Mouse (Mus musculus) forebrain, embryonic 13.5 days (tissue): ENCODE results near the gene Hist1h2an. TPM values are rescaled to one million over a fixed set of nuclear protein-coding genes. Genes with fewer than 3 reads are reported as not detected.
"Not testable (repeated sequence)": the region's sequence is repeated elsewhere in the genome, so short reads cannot be mapped to it uniquely, and the experiment has no call there.

Source experiments
- ATAC-seq: fragments of 200-750 bp; cut with Nextera tagmentation; 2 replicates; pipeline ENCODE4 v1.8.0; 2017
- H3K27ac ChIP-seq: fragments of 300-500 bp; sonication (generic); 2 replicates; pipeline ENCODE4 v1.5.1; 2015; ENCODE audit warnings: inconsistent platforms, mild to moderate bottlenecking, moderate library complexity
- H3K27me3 ChIP-seq: fragments of 300-500 bp; sonication (generic); 2 replicates; pipeline ENCODE4 v1.6.1; 2015; ENCODE audit warnings: mild to moderate bottlenecking, inconsistent platforms
- H3K36me3 ChIP-seq: fragments of 300-500 bp; sonication (generic); 2 replicates; pipeline ENCODE4 v1.6.1; 2015; ENCODE audit warnings: mild to moderate bottlenecking, inconsistent platforms; ENCODE audit not compliant: poor library complexity, severe bottlenecking
- H3K4me1 ChIP-seq: fragments of 300-500 bp; sonication (generic); 2 replicates; pipeline ENCODE4 v1.6.1; 2015; ENCODE audit warnings: inconsistent platforms
- H3K4me2 ChIP-seq: fragments of 300-500 bp; sonication (generic); 2 replicates; pipeline ENCODE4 v1.6.1; 2015; ENCODE audit warnings: inconsistent platforms, mild to moderate bottlenecking, moderate library complexity
- H3K4me3 ChIP-seq: fragments of 300-500 bp; sonication (generic); 2 replicates; pipeline ENCODE4 v1.5.1; 2015; ENCODE audit warnings: mild to moderate bottlenecking, inconsistent platforms
- H3K9ac ChIP-seq: fragments of 300-500 bp; sonication (generic); 2 replicates; pipeline ENCODE4 v1.6.1; 2015; ENCODE audit warnings: mild to moderate bottlenecking, inconsistent platforms
- H3K9me3 ChIP-seq: fragments of 300-500 bp; sonication (generic); replicated peaks from 2 replicates; pipeline ENCODE4 v1.6.1; 2016; ENCODE audit warnings: inconsistent platforms
- WGBS: fragments of 180-500 bp; shearing (Covaris S2); methylation state at CpG from one replicate; pipeline ENCODE4 v1.1.7; 2015; 5-methylcytosine and 5-hydroxymethylcytosine counted together
- polyA plus RNA-seq: library from polyadenylated mRNA; unstranded; fragments of >200 nt; fragmentation: Nextera tagmentation; extraction: Ambion mirVana; gene quantifications from 2 replicates; pipeline ENCODE4 v1.2.1, GENCODE M21; 2015

The Hist1h2an gene
- polyA plus RNA-seq, 1 experiment from 2014 or later: 12.8 TPM

DNA sequence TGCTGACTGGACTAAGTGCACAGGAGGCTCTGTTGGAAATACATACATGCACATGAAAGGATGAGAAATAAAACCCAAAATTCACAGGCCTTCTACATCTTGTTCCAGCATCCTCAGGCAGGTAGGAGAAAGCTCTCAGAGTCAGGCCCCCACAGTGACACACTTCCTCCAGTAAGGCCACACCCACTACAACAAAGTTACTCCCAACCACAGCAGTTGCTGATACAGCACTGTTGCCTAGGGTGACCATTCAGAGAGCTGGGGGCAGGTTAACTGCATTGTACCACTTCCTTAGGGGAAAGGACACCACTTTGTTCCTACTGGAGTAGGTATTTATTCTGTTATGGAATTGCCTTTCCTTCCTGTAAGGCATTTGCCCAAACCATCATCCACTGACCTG lies 10.1 kb upstream of the Hist1h2an start:
- not testable (repeated sequence) for H3K4me2 ChIP-seq, H3K27me3 ChIP-seq, H3K27ac ChIP-seq, H3K9ac ChIP-seq, H3K9me3 ChIP-seq, H3K4me3 ChIP-seq, H3K36me3 ChIP-seq, ATAC-seq, H3K4me1 ChIP-seq

DNA sequence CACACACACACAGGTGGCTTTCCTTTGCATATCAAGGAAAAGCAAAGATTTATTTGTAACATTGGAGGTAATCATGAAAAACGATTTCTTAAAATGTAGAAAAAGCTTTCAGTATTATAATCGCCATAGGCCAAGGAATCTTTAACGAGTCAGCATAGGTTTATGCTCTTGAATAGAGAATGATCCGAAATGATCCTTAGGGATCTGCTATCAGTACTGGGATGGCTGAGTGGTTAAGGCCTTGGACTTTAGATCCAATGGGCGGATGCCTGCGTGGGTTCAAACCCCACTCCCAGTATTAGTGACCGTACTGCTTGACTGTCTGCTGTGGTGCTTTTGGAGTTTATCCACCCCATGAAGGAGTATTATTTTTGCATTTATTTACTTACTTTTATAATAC lies 8.6 kb upstream of the Hist1h2an start:
- Histone ChIP-seq H3K27ac (no peak overlapping the region), H3K27me3 (no peaks in the 10 kb centered on the region), H3K36me3 (no peaks in the 10 kb centered on the region), H3K4me3 (no peak overlapping the region), H3K4me2 (no peak overlapping the region), H3K9ac (no peak overlapping the region), H3K9me3 (no peaks in the 10 kb centered on the region), H3K4me1 (peaks cover 5% of the 10 kb centered on the region)
- ATAC-seq: no peak
- WGBS: 91% methylated on average over 7 of the region's 7 CpGs

DNA sequence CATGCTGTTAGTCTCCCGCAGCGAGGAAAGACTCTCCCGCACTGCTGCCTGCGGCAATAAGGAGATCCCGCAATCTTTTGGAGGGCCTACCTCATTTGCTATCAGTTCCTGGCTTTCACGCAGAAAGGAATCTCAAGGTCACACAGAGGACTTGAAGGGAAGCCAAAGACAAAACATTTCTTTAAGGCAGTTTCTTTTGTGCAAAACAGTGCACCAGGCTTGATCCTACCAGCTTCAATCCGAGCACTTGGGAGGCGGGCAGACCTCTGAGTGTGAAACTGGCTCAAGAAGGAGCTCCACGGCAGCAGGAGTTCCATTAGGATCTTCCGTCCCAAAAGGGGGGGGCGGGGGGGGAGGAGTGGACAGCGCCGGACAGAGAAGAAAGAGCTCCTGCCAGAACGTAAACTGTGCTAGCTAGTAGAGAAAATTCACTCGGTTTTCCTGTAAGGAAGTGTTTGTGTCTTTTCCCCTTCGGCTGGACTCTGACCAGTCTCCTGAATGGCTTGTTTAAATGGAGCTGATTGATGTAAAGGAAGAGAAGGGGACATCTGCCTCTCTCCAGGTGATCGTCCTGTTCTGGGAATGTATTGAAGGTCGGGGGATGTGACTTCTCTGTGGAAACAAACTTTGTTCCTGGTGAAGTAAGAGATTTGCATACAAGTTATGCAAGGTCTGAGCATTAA lies 3.7 kb upstream of the Hist1h2an start:
- ATAC-seq: no peak
- Histone ChIP-seq H3K9ac (peak overlapping the region; percentile 50), H3K27me3 (no peaks in the 10 kb centered on the region), H3K36me3 (no peaks in the 10 kb centered on the region), H3K4me1 (peaks cover 29% of the 10 kb centered on the region), H3K4me3 (no peak overlapping the region), H3K27ac (0 out of 2 replicates have a peak overlapping the region, but pooled peaks have one; percentile 10), H3K4me2 (peak overlapping the region; percentile 43), H3K9me3 (no peaks in the 10 kb centered on the region)
- 6% methylated on average over 17 of the region's 18 CpGs for WGBS

GRCm38 (mm10) chr13:21789925-21790324 lies 2.9 kb upstream of the Hist1h2an start:
- 69% methylated on average over 6 of the region's 6 CpGs for WGBS
- Histone ChIP-seq H3K4me3 (no peak overlapping the region), H3K4me1 (peaks cover 33% of the 10 kb centered on the region), H3K36me3 (no peaks in the 10 kb centered on the region), H3K27ac (no peak overlapping the region), H3K9me3 (no peaks in the 10 kb centered on the region), H3K4me2 (no peak overlapping the region), H3K27me3 (no peaks in the 10 kb centered on the region), H3K9ac (no peak overlapping the region)
- ATAC-seq: no peak

- peak overlapping the region; percentile 62 for H3K4me2 ChIP-seq
- peak; percentile 6; the same call in 1 of the 2 replicates for ATAC-seq
- 7% methylated on average over 17 of the region's 21 CpGs for WGBS
Measured at GRCm38 (mm10) chr13:21787760-21788593, 959 bp upstream of the Hist1h2an start.

DNA sequence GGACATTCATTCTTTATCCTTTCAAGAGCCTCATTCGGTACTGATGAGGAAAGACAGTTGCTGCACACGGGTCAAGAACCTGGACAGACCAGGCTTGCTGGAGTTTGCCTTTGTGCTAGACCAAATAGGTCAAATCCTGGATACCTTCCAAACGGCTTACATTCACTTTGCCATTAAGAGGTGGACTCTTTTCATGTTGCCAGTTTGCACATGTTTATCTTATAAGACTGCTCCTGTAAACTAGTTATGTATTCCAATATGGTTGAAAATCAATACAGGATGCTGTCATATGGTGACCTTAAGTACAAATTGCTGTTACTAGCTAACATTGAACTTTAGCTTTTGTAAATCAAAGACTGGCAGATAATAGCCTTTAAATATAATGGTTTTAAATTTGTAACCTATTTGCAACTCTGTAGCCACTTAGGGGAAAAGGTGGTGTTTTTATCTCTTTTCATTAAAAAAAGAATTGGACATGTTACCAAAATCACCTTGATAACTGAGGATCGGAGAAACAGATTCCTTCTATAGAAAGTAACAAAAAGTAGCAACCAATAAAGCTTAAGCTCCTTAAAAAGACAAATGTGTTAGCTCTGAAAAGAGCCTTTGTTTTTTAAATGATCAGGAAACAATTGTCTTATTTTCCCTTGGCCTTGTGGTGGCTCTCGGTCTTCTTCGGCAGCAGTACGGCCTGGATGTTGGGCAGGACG lies 674 bp downstream of the Hist1h2an start:
- H3K9me3 ChIP-seq: no peaks in the 10 kb centered on the region
- H3K4me3 ChIP-seq: peak overlapping the region; percentile 39
- peak overlapping the region; percentile 69 for H3K9ac ChIP-seq
- peak overlapping the region; percentile 90 for H3K27ac ChIP-seq
- peak overlapping the region; percentile 62 for H3K4me2 ChIP-seq
- peaks cover 51% of the 10 kb centered on the region for H3K4me1 ChIP-seq
- H3K36me3 ChIP-seq: no peaks in the 10 kb centered on the region
- ATAC-seq: no peak
- WGBS: 3% methylated on average over 8 of the region's 8 CpGs
- H3K27me3 ChIP-seq: no peaks in the 10 kb centered on the region

More at GRCm38 (mm10) chr13:21787760-21788593, 959 bp upstream of the Hist1h2an start:
- Histone ChIP-seq H3K36me3 (no peaks in the 10 kb centered on the region), H3K4me3 (peak overlapping the region; percentile 39), H3K9ac (peak overlapping the region; percentile 48), H3K9me3 (no peaks in the 10 kb centered on the region), H3K27me3 (no peaks in the 10 kb centered on the region), H3K4me1 (peaks cover 43% of the 10 kb centered on the region), H3K27ac (peak overlapping the region; percentile 87)

DNA sequence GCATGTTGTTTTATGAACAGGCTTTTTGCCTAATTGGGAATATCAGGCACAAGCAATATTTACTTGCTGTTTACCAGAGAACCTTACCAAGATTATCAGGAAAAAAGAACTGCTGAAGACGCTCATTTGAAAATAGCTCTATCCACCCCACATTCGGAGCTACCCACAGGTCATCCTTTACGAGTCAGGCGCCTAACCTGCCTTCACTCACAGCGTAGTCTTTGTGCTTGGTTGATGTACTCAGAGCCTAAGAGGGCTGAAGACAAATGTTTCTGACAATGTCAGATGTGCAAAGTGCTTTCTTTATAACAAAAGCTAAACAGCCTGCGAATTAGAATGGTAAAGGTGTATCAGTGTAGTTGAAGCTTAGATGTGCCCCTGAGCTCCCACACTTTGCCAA lies 2.7 kb downstream of the Hist1h2an start:
- H3K4me2 ChIP-seq: peak overlapping the region; percentile 76
- 0 out of 2 replicates have a peak overlapping the region, but pooled peaks have one; percentile 46 for H3K4me3 ChIP-seq
- H3K27ac ChIP-seq: peak overlapping the region; percentile 83
- H3K27me3 ChIP-seq: no peaks in the 10 kb centered on the region
- no peaks in the 10 kb centered on the region for H3K36me3 ChIP-seq
- peaks cover 59% of the 10 kb centered on the region for H3K4me1 ChIP-seq
- H3K9me3 ChIP-seq: no peaks in the 10 kb centered on the region
- 17% methylated on average over 6 of the region's 6 CpGs for WGBS
- peak overlapping the region; percentile 53 for H3K9ac ChIP-seq
- ATAC-seq: no peak

GRCm38 (mm10) chr13:21783734-21784161 lies 3.3 kb downstream of the Hist1h2an start:
- ATAC-seq: no peak
- peak overlapping the region; percentile 53 for H3K9ac ChIP-seq

DNA sequence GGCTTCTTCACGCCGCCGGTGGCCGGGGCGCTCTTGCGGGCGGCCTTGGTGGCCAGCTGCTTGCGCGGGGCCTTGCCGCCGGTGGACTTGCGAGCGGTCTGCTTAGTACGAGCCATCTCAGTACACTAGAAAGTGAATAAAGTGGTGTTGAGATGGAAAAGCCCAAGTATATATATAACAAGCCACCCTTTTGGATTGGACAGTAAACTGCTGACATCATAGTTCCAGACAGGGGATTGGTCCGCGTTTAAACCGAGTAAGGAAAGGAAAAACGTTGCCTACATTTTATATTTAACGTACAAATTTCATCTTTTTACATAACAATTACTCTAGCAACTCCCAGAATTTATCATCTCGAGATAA lies 3.8 kb downstream of the Hist1h2an start, which contains the start of gene Hist1h3i:
Hist1h3i (minus strand) TSS at position 116 of the 363 bp plus-strand sequence.
- peak; percentile 84 for ATAC-seq
- Histone ChIP-seq H3K4me2 (peak within 1 kb of the TSS; percentile 76), H3K4me1 (peaks cover 58% of the 10 kb centered on the region), H3K9ac (peak within 1 kb of the TSS; percentile 79), H3K27me3 (no peaks in the 10 kb centered on the region), H3K9me3 (no peaks in the 10 kb centered on the region), H3K4me3 (peak within 1 kb of the TSS; percentile 46), H3K27ac (peak within 1 kb of the TSS; percentile 93), H3K36me3 (no peaks in the 10 kb centered on the region)
- 1% methylated on average over 19 of the region's 20 CpGs for WGBS

More at GRCm38 (mm10) chr13:21783734-21784161, 3.3 kb downstream of the Hist1h2an start:
- no peaks in the 10 kb centered on the region for H3K27me3 ChIP-seq
- WGBS: 3% methylated on average over 9 of the region's 9 CpGs
- H3K36me3 ChIP-seq: no peaks in the 10 kb centered on the region
- H3K9me3 ChIP-seq: no peaks in the 10 kb centered on the region
- H3K4me1 ChIP-seq: peaks cover 58% of the 10 kb centered on the region
- peak overlapping the region; percentile 76 for H3K4me2 ChIP-seq
- H3K4me3 ChIP-seq: peak overlapping the region; percentile 46
- peak overlapping the region; percentile 83 for H3K27ac ChIP-seq

GRCm38 (mm10) chr13:21782361-21783254 lies 4.4 kb downstream of the Hist1h2an start:
- ATAC-seq: not testable (repeated sequence)
- H3K4me1 ChIP-seq: peaks cover 57% of the 10 kb centered on the region
- under 1% methylated on average over 21 of the region's 35 CpGs for WGBS

DNA sequence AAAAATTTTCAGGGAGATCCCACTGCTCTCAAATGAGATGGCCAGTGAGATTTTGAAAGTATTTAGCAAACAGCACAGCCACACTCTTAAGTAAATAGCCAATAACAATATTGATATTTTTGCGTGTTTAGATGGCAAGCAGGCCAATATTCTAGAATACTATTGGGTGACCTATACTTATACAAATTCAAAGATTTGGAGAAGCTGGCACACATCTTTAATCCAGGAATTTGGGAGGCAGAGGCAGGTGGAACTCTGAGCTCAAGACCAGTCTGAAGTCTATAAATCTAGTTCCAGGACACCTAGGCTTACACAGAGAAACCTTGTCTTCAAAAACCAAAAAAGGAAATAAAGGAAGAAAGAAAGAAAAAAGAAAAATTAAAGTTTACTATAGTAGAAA lies 5.4 kb downstream of the Hist1h2an start:
- Histone ChIP-seq H3K4me1 (peaks cover 57% of the 10 kb centered on the region), H3K27me3 (no peaks in the 10 kb centered on the region), H3K4me2 (no peak overlapping the region), H3K9me3 (no peaks in the 10 kb centered on the region), H3K9ac (no peak overlapping the region), H3K4me3 (no peak overlapping the region), H3K36me3 (no peaks in the 10 kb centered on the region), H3K27ac (no peak overlapping the region)
- WGBS: 93% methylated on average over 1 of the region's 1 CpGs
- ATAC-seq: no peak

More at GRCm38 (mm10) chr13:21782361-21783254, 4.4 kb downstream of the Hist1h2an start:
- Histone ChIP-seq H3K4me2 (peak overlapping the region; percentile 76), H3K27ac (peak overlapping the region; percentile 93), H3K9ac (peak overlapping the region; percentile 79), H3K4me3 (peak overlapping the region; percentile 46)
- H3K9me3 ChIP-seq, H3K27me3 ChIP-seq, H3K36me3 ChIP-seq: not testable (repeated sequence)
